Mouse (Mus musculus) embryonic facial prominence, embryonic 14.5 days (tissue): ENCODE measurements around the gene Stk11ip. TPM values are rescaled to one million over a fixed set of nuclear protein-coding genes. Genes with fewer than 3 reads are reported as not detected.

ENCODE experiments used
- ATAC-seq: fragments of 200-750 bp; cut with Nextera tagmentation; 2 replicates; pipeline ENCODE4 v1.8.0; 2017; ENCODE audit warnings: low read depth, moderate number of reproducible peaks, moderate TSS enrichment
- DNase-seq: peaks from one replicate; pipeline ENCODE4 v3.0.0-alpha.2; 2015; ENCODE audit warnings: low spot score
- H3K27ac ChIP-seq: fragments of 300-500 bp; sonication (generic); replicated peaks from 2 replicates; pipeline ENCODE4 v1.5.1; 2014; ENCODE audit warnings: low read depth, mild to moderate bottlenecking, low read length, moderate library complexity
- H3K27me3 ChIP-seq: fragments of 300-500 bp; sonication (generic); replicated peaks from 2 replicates; pipeline ENCODE4 v1.6.1; 2014; ENCODE audit warnings: low read length; ENCODE audit not compliant: control insufficient read depth, insufficient read depth
- H3K36me3 ChIP-seq: fragments of 300-500 bp; sonication (generic); 2 replicates; pipeline ENCODE4 v1.6.1; 2014; ENCODE audit warnings: low read length, mixed read lengths; ENCODE audit not compliant: control insufficient read depth, insufficient read depth
- H3K4me1 ChIP-seq: fragments of 300-500 bp; sonication (generic); 2 replicates; pipeline ENCODE4 v1.6.1; 2014; ENCODE audit warnings: antibody characterized with exemption, low read length; ENCODE audit not compliant: control insufficient read depth, insufficient read depth
- H3K4me2 ChIP-seq: fragments of 300-500 bp; sonication (generic); 2 replicates; pipeline ENCODE4 v1.6.1; 2014; ENCODE audit warnings: low read depth, mild to moderate bottlenecking, low read length, moderate library complexity, mixed read lengths
- H3K4me3 ChIP-seq: fragments of 300-500 bp; sonication (generic); 2 replicates; pipeline ENCODE4 v1.5.1; 2014; ENCODE audit warnings: low read depth, mild to moderate bottlenecking, low read length
- H3K9ac ChIP-seq: fragments of 300-500 bp; sonication (generic); 2 replicates; pipeline ENCODE4 v1.6.1; 2014; ENCODE audit warnings: low read depth, mild to moderate bottlenecking, low read length, moderate library complexity, mixed read lengths
- H3K9me3 ChIP-seq: fragments of 300-500 bp; sonication (generic); 2 replicates; pipeline ENCODE4 v1.6.1; 2016; ENCODE audit warnings: low read length; ENCODE audit not compliant: control insufficient read depth
- WGBS: fragments of 180-500 bp; shearing (Covaris S2); extraction: QIAGEN DNeasy Blood & Tissue Kit; methylation state at CpG from one replicate; pipeline ENCODE4 v1.1.7; 2014; 5-methylcytosine and 5-hydroxymethylcytosine counted together
- polyA plus RNA-seq: library from polyadenylated mRNA; unstranded; fragments of >200 nt; fragmentation: Nextera tagmentation; extraction: Ambion mirVana; gene quantifications from 2 replicates; pipeline ENCODE4 v1.2.1, GENCODE M21; 2014

The Stk11ip gene
- polyA plus RNA-seq, 1 experiment from 2014 or later = 13.1 TPM

DNA sequence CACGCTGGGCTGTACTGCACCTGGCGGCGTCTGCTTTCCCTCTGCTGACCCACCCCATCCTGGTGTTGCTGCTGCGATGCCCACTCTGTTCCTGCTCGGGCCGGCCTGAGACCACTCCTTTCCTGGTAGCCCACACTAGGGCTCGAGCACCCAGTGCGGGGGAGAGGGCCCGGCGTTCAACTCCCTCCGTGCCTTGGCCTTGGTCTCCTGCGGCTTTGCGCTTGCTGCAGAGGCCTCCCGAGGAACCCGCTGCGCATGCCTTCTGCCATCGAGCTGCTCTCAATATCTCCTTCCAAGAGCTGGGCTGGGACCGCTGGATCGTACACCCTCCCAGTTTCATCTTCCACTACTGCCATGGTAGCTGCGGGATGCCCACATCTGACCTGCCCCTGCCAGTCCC lies 11.7 kb upstream of the Stk11ip start:
- 45% methylated on average over 19 of the region's 20 CpGs for WGBS
- no peak for DNase-seq
- Histone ChIP-seq H3K27me3 (no peaks in the 10 kb centered on the region), H3K4me2 (no peak overlapping the region), H3K4me3 (no peak overlapping the region), H3K9ac (no peak overlapping the region), H3K36me3 (no peaks in the 10 kb centered on the region), H3K4me1 (peaks cover 20% of the 10 kb centered on the region), H3K9me3 (no peaks in the 10 kb centered on the region), H3K27ac (no peak overlapping the region)
- ATAC-seq = no peak

DNA sequence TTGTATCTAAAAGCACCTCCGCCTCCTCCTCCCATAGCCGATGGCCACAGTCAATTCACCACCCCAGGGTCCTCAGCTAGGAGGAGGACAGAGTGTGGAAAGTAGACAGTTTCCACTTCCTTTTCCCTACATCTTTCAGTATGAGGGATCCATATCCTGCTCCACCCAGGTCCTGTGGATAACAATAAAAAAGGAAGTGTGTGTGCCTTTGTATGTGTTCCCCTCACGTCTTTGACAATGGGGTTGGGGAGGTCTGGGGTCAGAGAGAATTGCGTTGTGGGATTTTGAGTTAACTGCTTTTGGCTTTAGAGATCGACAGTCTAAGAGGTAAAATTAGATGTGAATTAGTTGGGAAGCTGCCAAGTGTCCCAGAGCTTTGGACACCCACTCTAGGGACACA lies 11.2 kb upstream of the Stk11ip start:
- H3K4me2 ChIP-seq = no peak overlapping the region
- no peaks in the 10 kb centered on the region for H3K36me3 ChIP-seq
- no peaks in the 10 kb centered on the region for H3K9me3 ChIP-seq
- no peak overlapping the region for H3K27ac ChIP-seq
- no peak for ATAC-seq
- H3K4me1 ChIP-seq = peaks cover 15% of the 10 kb centered on the region
- WGBS = 71% methylated on average over 5 of the region's 5 CpGs
- H3K9ac ChIP-seq = no peak overlapping the region
- no peaks in the 10 kb centered on the region for H3K27me3 ChIP-seq
- no peak overlapping the region for H3K4me3 ChIP-seq
- no peak for DNase-seq

DNA sequence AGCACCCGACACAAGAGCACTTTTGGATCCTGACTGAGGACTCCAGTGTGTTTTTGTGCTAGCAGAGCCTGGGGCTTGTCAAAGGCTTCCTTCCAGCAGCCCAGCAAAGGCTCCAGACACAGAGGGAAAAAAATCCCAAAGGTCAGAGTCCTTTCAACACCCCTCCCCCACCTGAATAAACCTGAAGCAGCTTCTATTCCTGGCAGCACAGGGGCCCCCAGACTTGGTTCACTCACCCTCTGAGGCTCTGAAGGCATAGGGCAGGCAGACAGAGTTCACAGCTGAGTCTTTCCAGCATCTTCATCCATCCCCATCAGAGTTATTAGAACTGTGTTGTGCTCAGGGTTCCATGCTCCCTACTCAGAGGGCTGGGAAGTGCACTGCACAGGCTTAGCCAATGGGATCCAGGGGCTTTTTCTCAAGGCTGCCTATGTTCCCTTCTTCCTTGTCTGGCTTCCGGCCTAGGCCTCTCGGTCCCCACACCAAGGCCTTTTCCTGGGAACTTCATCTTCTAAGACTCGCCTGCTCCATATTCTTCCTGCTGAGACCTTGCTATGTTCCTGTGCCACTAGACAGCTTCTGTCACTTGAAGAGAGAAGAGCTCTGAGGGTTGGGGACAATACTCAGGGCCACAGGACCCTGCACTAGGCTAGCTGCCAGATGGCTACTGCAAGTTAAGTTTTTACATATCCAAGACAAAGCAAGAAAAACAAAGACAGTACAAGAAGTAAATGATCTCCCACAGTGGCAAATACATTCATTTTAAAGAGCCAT lies 9.7 kb upstream of the Stk11ip start:
- 48% methylated on average over 4 of the region's 4 CpGs for WGBS
- Histone ChIP-seq H3K4me2 (no peak overlapping the region), H3K4me3 (no peak overlapping the region), H3K9me3 (no peaks in the 10 kb centered on the region), H3K36me3 (no peaks in the 10 kb centered on the region), H3K9ac (no peak overlapping the region), H3K27me3 (no peaks in the 10 kb centered on the region), H3K4me1 (peaks cover 11% of the 10 kb centered on the region), H3K27ac (no peak overlapping the region)
- DNase-seq (no peak), ATAC-seq (no peak)

DNA sequence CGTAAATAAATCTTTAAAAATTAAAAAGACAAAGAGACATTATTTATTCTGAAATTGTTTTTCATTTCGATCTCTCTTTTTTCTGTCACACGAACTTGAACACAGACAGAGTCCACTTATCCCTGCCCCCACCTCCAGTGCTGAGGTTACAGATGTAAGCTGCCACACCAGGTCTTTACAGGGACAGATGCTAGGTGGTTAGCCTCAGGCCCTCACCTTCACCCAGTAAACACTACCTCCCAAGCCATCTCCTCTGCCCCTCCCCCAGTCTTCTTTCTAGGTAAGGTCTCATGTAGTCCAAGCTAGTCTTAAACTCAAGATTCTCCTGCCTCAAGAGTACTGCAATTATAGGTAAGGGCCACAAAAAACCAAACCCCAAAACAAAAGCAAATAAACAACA lies 8.8 kb upstream of the Stk11ip start:
- Histone ChIP-seq H3K4me1 (peaks cover 2% of the 10 kb centered on the region; the same call in 1 of the 2 replicates), H3K4me2 (no peak overlapping the region), H3K9ac (no peak overlapping the region), H3K4me3 (no peak overlapping the region), H3K9me3 (no peaks in the 10 kb centered on the region), H3K27ac (no peak overlapping the region), H3K27me3 (no peaks in the 10 kb centered on the region), H3K36me3 (no peaks in the 10 kb centered on the region)
- WGBS = 88% methylated on average over 3 of the region's 3 CpGs
- DNase-seq (no peak), ATAC-seq (no peak)

DNA sequence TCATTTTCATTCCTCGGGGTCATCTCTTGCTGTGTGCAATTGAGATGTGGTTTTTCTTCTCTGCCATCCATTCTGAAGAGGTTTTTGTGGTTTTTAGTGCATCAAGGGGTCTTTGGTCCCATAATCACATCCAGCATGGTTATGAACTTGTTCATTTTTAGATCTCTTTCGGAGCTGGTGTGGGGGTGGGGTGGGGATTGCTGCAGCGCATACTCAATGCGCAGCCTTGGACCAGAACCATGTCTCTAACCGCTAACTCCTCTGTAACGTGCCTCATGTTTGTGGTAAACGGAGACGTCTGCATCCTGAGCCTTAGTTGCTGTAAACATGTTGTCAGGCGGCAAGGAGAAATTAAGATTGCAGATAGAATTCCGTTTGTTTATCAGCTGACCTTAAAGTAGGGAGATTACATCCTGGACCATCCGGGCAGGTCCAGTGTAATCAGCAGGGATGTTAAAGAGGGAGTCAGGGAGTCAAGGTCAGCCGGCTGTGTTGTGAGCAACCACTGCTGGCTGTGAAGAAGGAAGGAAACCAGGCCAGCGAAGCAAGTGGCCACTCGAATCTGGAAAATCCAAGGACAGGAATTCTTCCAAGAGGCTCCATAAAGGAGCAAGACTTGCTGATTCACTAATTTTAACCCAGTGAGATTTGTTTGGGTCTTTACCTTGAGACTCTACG lies 4.5 kb upstream of the Stk11ip start:
- no peak overlapping the region for H3K4me3 ChIP-seq
- H3K4me1 ChIP-seq = peaks cover 17% of the 10 kb centered on the region; the same call in 1 of the 2 replicates
- no peaks in the 10 kb centered on the region for H3K9me3 ChIP-seq
- DNase-seq = peak; percentile 58
- ATAC-seq = no peak
- WGBS = 59% methylated on average over 15 of the region's 15 CpGs
- H3K36me3 ChIP-seq = no peaks in the 10 kb centered on the region
- 0 out of 2 replicates have a peak overlapping the region, but pooled peaks have one; percentile 33 for H3K27ac ChIP-seq
- H3K9ac ChIP-seq = no peak overlapping the region
- no peaks in the 10 kb centered on the region for H3K27me3 ChIP-seq
- no peak overlapping the region for H3K4me2 ChIP-seq

DNA sequence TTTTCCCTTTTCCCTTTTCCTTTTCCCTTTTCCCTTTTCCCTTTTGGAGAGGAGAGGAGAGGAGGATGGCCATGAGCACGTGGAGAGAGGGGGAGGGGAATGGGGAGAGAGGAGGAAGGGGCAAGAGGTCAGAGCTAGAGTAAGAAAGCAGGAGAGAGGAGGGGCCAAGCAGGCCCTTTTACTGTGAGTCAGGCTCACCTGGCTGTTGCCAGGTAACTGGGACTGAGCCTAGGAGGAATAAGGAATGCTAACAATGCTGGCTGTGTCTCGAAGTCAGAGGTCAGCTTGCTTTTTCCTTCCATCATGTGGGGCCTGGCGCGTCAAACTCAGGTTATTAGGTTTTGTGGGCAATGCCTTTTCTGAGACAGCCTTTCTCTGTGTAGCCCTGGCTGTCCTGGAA lies 3.3 kb upstream of the Stk11ip start:
- Histone ChIP-seq H3K27me3 (no peaks in the 10 kb centered on the region), H3K36me3 (no peaks in the 10 kb centered on the region), H3K4me3 (no peak overlapping the region), H3K27ac (peak overlapping the region; percentile 55), H3K4me2 (no peak overlapping the region), H3K4me1 (peaks cover 25% of the 10 kb centered on the region), H3K9ac (no peak overlapping the region), H3K9me3 (no peaks in the 10 kb centered on the region)
- DNase-seq = no peak
- ATAC-seq = no peak
- 47% methylated on average over 4 of the region's 4 CpGs for WGBS

DNA sequence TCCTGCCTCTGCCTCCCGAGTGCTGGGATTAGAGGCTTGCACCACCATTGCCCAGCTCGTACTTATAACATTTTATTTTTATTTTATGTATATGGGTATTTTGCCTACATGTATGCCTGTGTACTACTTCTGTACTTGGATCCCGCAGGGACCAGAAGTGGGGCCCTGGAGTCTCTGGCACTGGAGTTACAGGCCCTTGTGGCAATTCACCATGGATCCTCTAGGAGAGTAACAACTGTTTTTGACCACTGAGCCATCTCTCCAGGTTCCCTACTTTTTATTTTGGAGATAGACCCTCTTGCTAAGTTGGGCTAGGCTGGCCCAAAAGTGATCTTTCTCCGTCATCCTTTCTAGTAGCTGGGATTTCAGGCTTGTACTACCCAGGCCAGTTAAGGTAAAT lies 2.9 kb upstream of the Stk11ip start:
- 94% methylated on average over 4 of the region's 4 CpGs for WGBS
- H3K4me1 ChIP-seq = peaks cover 25% of the 10 kb centered on the region
- no peaks in the 10 kb centered on the region for H3K9me3 ChIP-seq
- ATAC-seq (no peak), DNase-seq (no peak)
- H3K27me3 ChIP-seq = no peaks in the 10 kb centered on the region
- H3K9ac ChIP-seq = no peak overlapping the region
- no peak overlapping the region for H3K4me2 ChIP-seq
- no peaks in the 10 kb centered on the region for H3K36me3 ChIP-seq
- no peak overlapping the region for H3K4me3 ChIP-seq
- H3K27ac ChIP-seq = peak overlapping the region; percentile 55

DNA sequence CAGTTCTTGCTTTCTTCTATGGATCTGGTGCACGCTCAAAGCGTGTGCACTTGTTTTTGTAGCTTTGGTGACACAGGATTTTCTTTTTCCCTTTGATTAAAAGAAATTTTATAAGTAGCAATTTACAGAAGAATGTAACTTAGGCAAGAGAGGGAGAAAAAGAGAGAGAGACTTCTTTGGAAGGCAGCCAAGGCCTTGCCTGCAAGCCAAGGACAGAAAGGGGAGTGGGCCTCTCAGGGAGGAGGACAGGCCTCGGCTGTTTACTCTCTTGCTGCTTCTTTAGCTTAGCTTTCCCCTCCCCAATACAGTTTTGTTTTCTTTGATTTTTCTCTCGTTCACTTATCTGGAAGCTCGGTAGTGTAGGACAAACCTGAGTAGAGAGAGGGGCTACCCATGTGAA lies 1.8 kb upstream of the Stk11ip start:
- WGBS = 43% methylated on average over 5 of the region's 5 CpGs
- Histone ChIP-seq H3K36me3 (no peaks in the 10 kb centered on the region), H3K9ac (no peak overlapping the region), H3K4me1 (peaks cover 25% of the 10 kb centered on the region), H3K27me3 (no peaks in the 10 kb centered on the region), H3K4me2 (no peak overlapping the region), H3K9me3 (no peaks in the 10 kb centered on the region), H3K27ac (peak overlapping the region; percentile 98), H3K4me3 (no peak overlapping the region)
- no peak for ATAC-seq
- DNase-seq = peak; percentile 83
